Mouse (Mus musculus): ENCODE measurements at regions not wholly inside any gene's neighbourhood (a gene's known extent, or its start where the extent isn't known, plus 50 kb on each side); places are given as distances from the start of the nearest gene placed in this dataset.

- TF ChIP-seq POLR2A (IDR thresholded peaks at IDR 0.05; ENCODE audit: insufficient read depth, low read length) (no peak), CTCF (IDR thresholded peaks at IDR 0.05; ENCODE audit: low read depth, low read length) (no peak), EP300 (IDR thresholded peaks at IDR 0.05; ENCODE audit: insufficient read depth, low read depth, low read length) (no peak)
These were observed 148.8 kb upstream of the Acvr2a start for GRCm38 (mm10) chr2:48665103-48665502.

All from ES-Bruce4 (cell line).